Mouse (Mus musculus): ENCODE measurements around the gene Fam57a.
A peak's percentile ranks its signal among the peaks of the same experiment; 100 is the strongest.
"Not testable (repeated sequence)": the region's sequence is repeated elsewhere in the genome, so short reads cannot be mapped to it uniquely, and the experiment has no call there.

The Fam57a gene

GRCm38 (mm10) chr11:76183745-76184144 is 4.3 kb downstream of the Fam57a start:
- DNase-seq (ENCODE audit: low spot score), result no peak

GRCm38 (mm10) chr11:76186908-76187307 is 7.4 kb downstream of the Fam57a start:
- no peak for DNase-seq (ENCODE audit: low spot score)

GRCm38 (mm10) chr11:76196275-76196976 is 17.0 kb downstream of the Fam57a start:
- no peak for DNase-seq (ENCODE audit: low spot score)

- DNase-seq (ENCODE audit: low spot score), result no peak
These were observed 17.6 kb downstream of the Fam57a start for GRCm38 (mm10) chr11:76196977-76197469.

- peak; percentile 87 for DNase-seq (ENCODE audit: low spot score)
These were observed 22.5 kb downstream of the Fam57a start for GRCm38 (mm10) chr11:76201761-76202674.

GRCm38 (mm10) chr11:76206793-76207192 is 27.3 kb downstream of the Fam57a start:
- DNase-seq (ENCODE audit: low spot score), result no peak

- DNase-seq (ENCODE audit: low spot score), result no peak
These were observed 30.9 kb downstream of the Fam57a start for GRCm38 (mm10) chr11:76210228-76210985.

- DNase-seq (ENCODE audit: low spot score), result not testable (repeated sequence)
These were observed 32.1 kb downstream of the Fam57a start for GRCm38 (mm10) chr11:76211595-76211994.

- no peak for DNase-seq (ENCODE audit: low spot score)
These were observed 34.4 kb downstream of the Fam57a start for GRCm38 (mm10) chr11:76213841-76214240.

- no peak for DNase-seq (ENCODE audit: low spot score)
These were observed 35.5 kb downstream of the Fam57a start for GRCm38 (mm10) chr11:76215011-76215410.

GRCm38 (mm10) chr11:76216049-76216540 is 36.6 kb downstream of the Fam57a start:
- DNase-seq (ENCODE audit: low spot score), result no peak

GRCm38 (mm10) chr11:76216681-76217389 is 37.4 kb downstream of the Fam57a start:
- DNase-seq (ENCODE audit: low spot score), result no peak

GRCm38 (mm10) chr11:76217390-76217800 is 37.9 kb downstream of the Fam57a start, which contains the start of the genes Dbil5 and Gemin4:
Dbil5 (plus strand) TSS chr11:76217608.
Gemin4 (minus strand) TSS chr11:76217664.
- DNase-seq (ENCODE audit: low spot score), result peak; percentile 97

GRCm38 (mm10) chr11:76224631-76225030 is 45.2 kb downstream of the Fam57a start:
- DNase-seq (ENCODE audit: low spot score), result no peak

- no peak for DNase-seq (ENCODE audit: low spot score)
These were observed 45.6 kb downstream of the Fam57a start for GRCm38 (mm10) chr11:76225051-76225450.

GRCm38 (mm10) chr11:76236136-76236535 is 56.7 kb downstream of the Fam57a start:
- DNase-seq (ENCODE audit: low spot score), result no peak

- DNase-seq (ENCODE audit: low spot score), result no peak
These were observed 60.3 kb downstream of the Fam57a start for GRCm38 (mm10) chr11:76239750-76240149.

GRCm38 (mm10) chr11:76242901-76243810 is 63.7 kb downstream of the Fam57a start, which contains the start of the genes Mrm3 and Glod4:
Mrm3 (plus strand) TSS chr11:76243715.
Glod4 (minus strand) TSS chr11:76243725.
- peak; percentile 93 for DNase-seq (ENCODE audit: low spot score)

- no peak for DNase-seq (ENCODE audit: low spot score)
These were observed 64.5 kb downstream of the Fam57a start for GRCm38 (mm10) chr11:76243811-76244546.
